Mouse (Mus musculus) neural tube, embryonic 14.5 days (tissue): ENCODE data around the gene Morc3. TPM values are rescaled to one million over a fixed set of nuclear protein-coding genes. Genes with fewer than 3 reads are reported as not detected.

ENCODE experiments used
- ATAC-seq: fragments of 200-750 bp; cut with Nextera tagmentation; 2 replicates; pipeline ENCODE4 v1.8.0; 2017; ENCODE audit warnings: low read depth, mild to moderate bottlenecking, moderate TSS enrichment, moderate library complexity
- H3K27ac ChIP-seq: fragments of 300-500 bp; sonication (generic); 2 replicates; pipeline ENCODE4 v1.5.1; 2014; ENCODE audit warnings: low read depth, mild to moderate bottlenecking, control low read depth, low read length, moderate library complexity, mixed read lengths
- H3K27me3 ChIP-seq: fragments of 300-500 bp; sonication (generic); 2 replicates; pipeline ENCODE4 v1.6.1; 2014; ENCODE audit warnings: low read length; ENCODE audit not compliant: control insufficient read depth, insufficient read depth
- H3K36me3 ChIP-seq: fragments of 300-500 bp; sonication (generic); 2 replicates; pipeline ENCODE4 v1.6.1; 2014; ENCODE audit warnings: low read length, mixed read lengths; ENCODE audit not compliant: control insufficient read depth, insufficient read depth
- H3K4me1 ChIP-seq: fragments of 300-500 bp; sonication (generic); 2 replicates; pipeline ENCODE4 v1.6.1; 2014; ENCODE audit warnings: low read length; ENCODE audit not compliant: control insufficient read depth, insufficient read depth
- H3K4me2 ChIP-seq: fragments of 300-500 bp; sonication (generic); 2 replicates; pipeline ENCODE4 v1.6.1; 2014; ENCODE audit warnings: mild to moderate bottlenecking, low read depth, low read length, control low read depth
- H3K4me3 ChIP-seq: fragments of 300-500 bp; sonication (generic); 2 replicates; pipeline ENCODE4 v1.5.1; 2014; ENCODE audit warnings: low read depth, low read length, control low read depth, mixed read lengths
- H3K9ac ChIP-seq: fragments of 300-500 bp; sonication (generic); replicated peaks from 2 replicates; pipeline ENCODE4 v1.6.1; 2014; ENCODE audit warnings: low read depth, mild to moderate bottlenecking, control low read depth, low read length, mixed read lengths
- H3K9me3 ChIP-seq: fragments of 300-500 bp; sonication (generic); 2 replicates; pipeline ENCODE4 v1.6.1; 2016; ENCODE audit warnings: low read length; ENCODE audit not compliant: control insufficient read depth
- WGBS: fragments of 180-500 bp; shearing (Covaris S2); extraction: QIAGEN DNeasy Blood & Tissue Kit; methylation state at CpG from one replicate; pipeline ENCODE4 v1.1.7; 2014; 5-methylcytosine and 5-hydroxymethylcytosine counted together
- polyA plus RNA-seq: library from polyadenylated mRNA; unstranded; fragments of >200 nt; fragmentation: Nextera tagmentation; extraction: Ambion mirVana; gene quantifications from 2 replicates; pipeline ENCODE4 v1.2.1, GENCODE M21; 2014

Gene Morc3
- polyA plus RNA-seq, 1 experiment from 2014 or later, result 39.9 TPM

DNA sequence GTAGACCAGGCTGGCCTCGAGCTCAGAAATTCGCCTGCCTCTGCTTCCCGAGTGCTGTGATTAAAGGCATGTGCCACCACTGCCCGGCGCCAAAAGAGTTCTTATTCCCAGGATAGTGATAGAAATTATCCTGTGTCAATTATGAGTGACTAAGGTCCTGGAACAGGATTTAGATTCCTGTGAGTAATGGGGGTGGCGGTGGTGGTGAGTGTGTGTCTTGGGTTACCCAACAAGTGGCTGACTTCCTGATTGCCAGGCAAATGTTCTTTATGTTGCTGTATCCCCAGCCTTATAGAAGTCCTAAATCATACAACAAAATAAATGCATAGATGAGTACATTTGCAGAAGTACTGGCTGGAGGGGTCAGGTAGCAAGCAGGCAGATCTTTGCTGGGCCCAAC is 1.6 kb downstream of the Morc3 start:
- 0 out of 2 replicates have a peak, but pooled peaks cover 6% of the 10 kb centered on the region for H3K4me1 ChIP-seq
- H3K4me3 ChIP-seq, result peak overlapping the region; percentile 96
- H3K9me3 ChIP-seq, result no peaks in the 10 kb centered on the region
- 90% methylated on average over 6 of the region's 6 CpGs for WGBS
- no peak overlapping the region for H3K9ac ChIP-seq
- H3K27ac ChIP-seq, result no peak overlapping the region
- no peaks in the 10 kb centered on the region for H3K27me3 ChIP-seq
- no peak for ATAC-seq
- no peaks in the 10 kb centered on the region for H3K36me3 ChIP-seq
- peak overlapping the region; percentile 60 for H3K4me2 ChIP-seq

DNA sequence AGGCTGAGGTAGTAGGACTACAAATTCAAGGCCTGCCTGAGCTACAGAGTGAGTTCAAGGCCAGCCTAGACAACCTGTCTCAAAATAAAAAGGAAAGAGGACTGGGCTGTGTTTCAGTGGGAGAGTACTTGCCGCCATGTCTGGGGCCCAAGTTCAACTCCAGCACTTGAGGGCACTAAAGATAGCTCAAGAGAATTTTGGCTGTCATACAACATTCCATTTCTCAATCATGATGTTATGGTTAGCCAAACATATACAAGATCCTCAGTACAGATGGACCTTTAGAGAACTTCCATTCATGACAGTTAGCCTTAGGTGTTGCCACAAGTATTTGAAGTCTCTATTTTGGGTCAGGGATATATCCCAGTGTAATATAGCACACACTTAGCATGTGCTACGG is 2.2 kb downstream of the Morc3 start:
- Histone ChIP-seq H3K27ac (no peak overlapping the region), H3K27me3 (no peaks in the 10 kb centered on the region), H3K4me3 (no peak overlapping the region), H3K4me1 (0 out of 2 replicates have a peak, but pooled peaks cover 6% of the 10 kb centered on the region), H3K4me2 (no peak overlapping the region), H3K36me3 (no peaks in the 10 kb centered on the region), H3K9me3 (no peaks in the 10 kb centered on the region), H3K9ac (no peak overlapping the region)
- 96% methylated on average over 2 of the region's 2 CpGs for WGBS
- no peak for ATAC-seq

DNA sequence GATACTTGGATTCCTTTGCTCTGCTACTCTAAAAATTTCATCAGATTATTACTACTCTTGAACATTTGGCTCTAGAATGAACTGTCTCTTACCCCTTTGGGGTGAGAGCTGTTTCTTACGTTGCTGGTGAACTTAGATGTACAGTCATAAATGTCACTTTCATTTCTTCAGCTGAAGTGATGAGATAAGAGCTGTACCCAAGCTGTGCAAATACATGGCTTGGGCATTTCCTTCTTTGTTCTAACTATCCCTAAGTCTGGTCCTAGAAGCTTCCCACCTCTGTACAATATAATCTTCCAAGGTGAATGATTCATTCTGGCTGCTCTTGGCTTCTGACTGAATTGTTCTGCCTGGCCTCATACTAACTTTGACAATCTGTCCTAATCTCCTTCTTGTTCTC is 7.1 kb downstream of the Morc3 start:
- no peak overlapping the region for H3K9ac ChIP-seq
- H3K4me3 ChIP-seq, result no peak overlapping the region
- no peak for ATAC-seq
- H3K27me3 ChIP-seq, result no peaks in the 10 kb centered on the region
- H3K36me3 ChIP-seq, result no peaks in the 10 kb centered on the region
- 97% methylated on average over 1 of the region's 1 CpGs for WGBS
- no peak overlapping the region for H3K4me2 ChIP-seq
- H3K4me1 ChIP-seq, result no peaks in the 10 kb centered on the region
- H3K27ac ChIP-seq, result no peak overlapping the region
- no peaks in the 10 kb centered on the region for H3K9me3 ChIP-seq

DNA sequence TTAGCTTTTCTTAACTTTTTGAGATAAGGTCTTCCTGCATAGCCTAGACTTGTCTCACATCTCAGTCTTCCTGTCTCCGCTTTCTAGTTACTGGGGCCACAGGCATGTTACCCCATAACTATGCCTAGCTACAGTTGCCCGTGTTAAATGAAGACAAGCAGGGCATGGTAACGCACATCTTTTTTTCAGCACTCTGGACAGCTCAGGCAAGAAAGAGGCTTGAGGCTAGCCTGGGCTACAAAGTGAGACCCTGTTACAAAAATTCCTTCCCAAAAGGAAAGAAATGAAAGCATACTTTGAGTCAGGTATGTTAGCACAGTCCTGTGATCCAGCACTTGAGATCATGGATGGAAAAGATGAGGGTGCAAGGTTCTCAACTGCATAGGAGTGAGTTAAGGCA is 18.6 kb downstream of the Morc3 start:
- ATAC-seq, result no peak
- Histone ChIP-seq H3K9ac (no peak overlapping the region), H3K9me3 (no peaks in the 10 kb centered on the region), H3K36me3 (peaks cover 32% of the 10 kb centered on the region), H3K27ac (no peak overlapping the region), H3K4me3 (no peak overlapping the region), H3K27me3 (no peaks in the 10 kb centered on the region), H3K4me2 (no peak overlapping the region), H3K4me1 (no peaks in the 10 kb centered on the region)
- WGBS, result 96% methylated on average over 3 of the region's 3 CpGs

DNA sequence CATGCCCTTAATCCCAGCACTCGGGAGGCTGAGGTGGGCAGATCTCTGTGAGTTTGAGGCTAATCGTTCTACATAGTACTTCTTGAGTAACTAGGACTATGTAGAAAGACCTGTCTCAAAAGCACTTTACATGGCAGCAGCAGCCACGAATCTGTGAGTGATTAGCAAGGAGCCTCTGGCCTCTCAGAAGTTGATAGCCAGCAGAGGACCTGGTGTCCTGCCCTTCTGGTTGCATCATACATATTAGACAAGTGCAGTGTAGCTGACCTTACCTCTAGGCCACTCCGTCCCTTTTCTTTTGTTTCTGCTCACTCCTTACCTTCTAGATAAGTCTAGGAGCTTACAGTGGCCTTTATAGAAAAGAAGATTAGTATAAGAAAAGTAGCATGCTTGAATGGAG is 28.0 kb downstream of the Morc3 start:
- Histone ChIP-seq H3K4me1 (no peaks in the 10 kb centered on the region), H3K27me3 (no peaks in the 10 kb centered on the region), H3K9ac (no peak overlapping the region), H3K36me3 (peaks cover 51% of the 10 kb centered on the region), H3K9me3 (no peaks in the 10 kb centered on the region), H3K4me3 (no peak overlapping the region), H3K27ac (no peak overlapping the region), H3K4me2 (no peak overlapping the region)
- no peak for ATAC-seq
- 96% methylated on average over 4 of the region's 4 CpGs for WGBS

DNA sequence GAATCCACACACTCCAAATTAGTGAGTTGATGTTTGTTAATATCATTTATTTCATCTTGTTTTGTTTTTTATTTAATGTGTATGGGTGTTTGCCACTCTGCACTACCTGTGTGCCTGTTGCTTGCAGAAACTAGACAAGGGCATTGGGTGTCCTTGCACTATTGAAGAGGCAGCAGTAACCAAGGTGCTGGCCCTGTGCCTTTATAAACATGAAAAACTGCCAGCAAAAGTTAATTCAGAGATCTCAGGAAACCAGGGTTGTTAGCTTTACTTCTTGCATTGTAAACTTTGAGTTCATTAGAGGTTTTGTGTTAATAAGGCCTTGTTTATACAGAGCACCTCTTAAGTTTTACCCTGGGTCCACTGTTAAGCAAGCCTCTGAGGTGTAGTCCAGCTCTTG is 28.8 kb downstream of the Morc3 start:
- H3K36me3 ChIP-seq, result peaks cover 57% of the 10 kb centered on the region
- H3K4me3 ChIP-seq, result no peak overlapping the region
- no peaks in the 10 kb centered on the region for H3K4me1 ChIP-seq
- ATAC-seq, result no peak
- H3K27ac ChIP-seq, result no peak overlapping the region
- no peak overlapping the region for H3K9ac ChIP-seq
- H3K27me3 ChIP-seq, result no peaks in the 10 kb centered on the region
- H3K4me2 ChIP-seq, result no peak overlapping the region
- H3K9me3 ChIP-seq, result no peaks in the 10 kb centered on the region

DNA sequence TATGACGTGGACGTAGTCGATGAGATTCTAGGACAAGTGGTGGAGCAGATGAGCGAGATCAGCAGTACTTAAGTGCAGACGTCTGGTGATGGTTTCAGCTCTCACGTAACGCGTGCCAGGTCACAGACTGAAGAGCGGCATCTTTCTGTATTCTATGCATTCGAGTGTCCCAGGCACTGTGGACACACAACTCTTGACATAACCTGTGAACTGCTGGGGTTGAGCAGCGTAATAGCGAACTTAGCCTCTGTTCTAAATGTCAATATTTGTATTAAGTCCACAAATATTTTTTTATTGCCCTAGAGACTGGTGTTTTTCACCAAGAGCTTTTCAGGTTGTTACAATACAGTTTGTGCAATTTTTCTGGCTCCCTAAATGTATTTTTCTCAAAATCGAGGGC is 42.9 kb downstream of the Morc3 start:
- H3K9me3 ChIP-seq, result no peaks in the 10 kb centered on the region
- WGBS, result 95% methylated on average over 13 of the region's 13 CpGs
- H3K36me3 ChIP-seq, result peaks cover 40% of the 10 kb centered on the region

DNA sequence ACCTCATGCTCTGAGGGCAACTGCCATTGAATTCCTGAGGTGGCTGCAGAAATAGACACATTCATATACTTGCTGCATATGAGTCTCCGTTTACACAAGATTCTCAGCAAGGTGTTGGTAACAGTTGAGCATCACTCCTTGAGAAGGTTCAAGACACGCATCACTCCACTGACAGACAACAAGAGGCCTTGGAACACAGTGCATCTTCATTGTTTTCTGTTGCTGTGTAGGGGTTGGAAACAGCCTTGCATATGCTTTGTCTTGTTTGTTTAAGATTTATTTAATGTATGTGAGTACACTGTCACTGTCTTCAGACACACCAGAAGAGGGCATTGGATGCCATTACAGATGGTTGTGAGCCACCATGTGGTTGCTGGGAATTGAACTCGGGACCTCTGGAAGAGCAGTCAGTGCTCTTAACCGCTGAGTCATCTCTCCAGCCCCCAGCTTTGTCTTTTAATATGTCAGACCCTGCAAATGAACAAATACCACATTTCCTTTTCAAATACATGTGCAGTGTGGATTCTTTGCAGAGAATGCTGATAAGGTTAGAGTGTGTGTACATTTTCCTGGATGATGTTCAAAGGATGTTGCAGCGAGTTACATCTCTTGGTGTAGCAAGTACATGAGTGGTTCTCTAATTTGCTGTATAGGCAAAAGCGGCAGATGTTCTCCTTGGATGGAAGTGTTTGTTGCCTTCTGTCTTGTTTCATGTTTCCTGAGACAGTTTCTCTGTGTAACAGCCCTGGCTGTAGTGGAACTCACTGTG is 45.9 kb downstream of the Morc3 start:
- H3K27me3 ChIP-seq, result no peaks in the 10 kb centered on the region
- ATAC-seq, result no peak

More for the DNA sequence above, 42.9 kb downstream of the Morc3 start:
- no peak overlapping the region for H3K4me3 ChIP-seq
- no peak overlapping the region for H3K9ac ChIP-seq
- ATAC-seq, result no peak
- H3K4me1 ChIP-seq, result no peaks in the 10 kb centered on the region
- H3K27ac ChIP-seq, result no peak overlapping the region
- no peak overlapping the region for H3K4me2 ChIP-seq
- H3K27me3 ChIP-seq, result no peaks in the 10 kb centered on the region

DNA sequence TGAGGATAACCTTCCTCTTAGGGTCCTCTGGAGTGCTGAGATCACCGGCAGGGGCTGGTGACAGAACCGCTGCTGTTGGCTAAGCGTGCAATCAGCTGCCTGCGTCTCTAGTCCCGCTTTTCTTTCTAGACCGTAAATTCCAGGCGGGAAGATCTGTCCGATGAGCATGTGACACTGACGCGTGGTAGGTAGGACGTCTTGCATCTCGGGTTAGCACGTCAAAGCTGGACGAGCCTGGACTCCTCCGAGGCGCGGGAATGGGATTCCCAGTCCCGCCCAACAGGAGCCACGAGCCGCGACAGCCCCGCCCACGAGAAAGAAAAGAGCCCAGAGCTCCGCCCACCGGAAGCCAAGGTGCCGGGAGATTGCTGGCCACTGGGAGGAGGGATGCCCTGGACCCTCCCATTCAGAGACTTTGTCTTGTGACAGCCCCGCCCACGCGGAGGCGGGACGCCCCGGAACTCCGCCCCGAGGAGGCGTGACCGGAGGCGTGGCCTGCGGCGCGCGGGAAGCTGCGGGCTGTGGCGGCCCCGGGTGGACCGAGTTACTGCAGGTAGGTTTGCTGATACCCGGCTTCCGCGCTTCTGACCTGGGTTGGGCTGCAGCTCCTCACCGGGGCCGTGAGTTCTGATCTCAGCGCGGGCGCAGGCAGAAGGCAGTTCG is 51.6 kb downstream of the Morc3 start, which contains the start of gene Chaf1b:
TSS of gene Chaf1b (plus strand) at position 479 of the 663 bp plus-strand sequence.
- Histone ChIP-seq H3K27ac (no peak within 1 kb of the TSS), H3K9ac (peak within 1 kb of the TSS; percentile 29), H3K4me2 (peak within 1 kb of the TSS; percentile 75), H3K4me1 (no peaks in the 10 kb centered on the region), H3K36me3 (no peaks in the 10 kb centered on the region), H3K27me3 (no peaks in the 10 kb centered on the region), H3K4me3 (peak within 1 kb of the TSS; percentile 53), H3K9me3 (no peaks in the 10 kb centered on the region)
- under 1% methylated on average over 54 of the region's 54 CpGs for WGBS
- ATAC-seq, result peak; percentile 91

More for the DNA sequence above, 45.9 kb downstream of the Morc3 start:
- Histone ChIP-seq H3K4me3 (no peak overlapping the region), H3K27ac (no peak overlapping the region), H3K36me3 (peaks cover 31% of the 10 kb centered on the region), H3K4me2 (no peak overlapping the region), H3K4me1 (no peaks in the 10 kb centered on the region), H3K9me3 (no peaks in the 10 kb centered on the region), H3K9ac (no peak overlapping the region)
- WGBS, result 88% methylated on average over 6 of the region's 6 CpGs
